Mouse (Mus musculus): Measurements from ENCODE around the gene Acsbg2. TPM values are rescaled to one million over a fixed set of nuclear protein-coding genes. Genes with fewer than 3 reads are reported as not detected.
A peak's percentile ranks its signal among the peaks of the same experiment; 100 is the strongest.

The Acsbg2 gene
- polyA plus RNA-seq, 1 experiment from 2014 or later, result not detected

GRCm38 (mm10) chr17:56822380-56822779 is 51.9 kb downstream of the Acsbg2 start:
- no peaks in the 10 kb centered on the region for H3K9me3 ChIP-seq (replicated peaks; ENCODE audit: control insufficient read depth, low read length, poor library complexity, severe bottlenecking)
- no peaks in the 10 kb centered on the region for H3K4me1 ChIP-seq (ENCODE audit: control insufficient read depth, insufficient read depth, low read length)
- no peak overlapping the region for H3K9ac ChIP-seq (ENCODE audit: low read depth, low read length)
- no peak overlapping the region for H3K4me2 ChIP-seq (ENCODE audit: low read length)
- H3K27ac ChIP-seq (ENCODE audit: low read length), result no peak overlapping the region
- H3K4me3 ChIP-seq (ENCODE audit: low read depth, low read length), result no peak overlapping the region
- no peak for ATAC-seq
- no peaks in the 10 kb centered on the region for H3K36me3 ChIP-seq (ENCODE audit: control insufficient read depth, insufficient read depth, low read length)
- no peaks in the 10 kb centered on the region for H3K27me3 ChIP-seq (ENCODE audit: control insufficient read depth, insufficient read depth, low read depth, low read length)
- WGBS, result 91% methylated on average over 2 of the region's 2 CpGs

GRCm38 (mm10) chr17:56819694-56820111 is 54.5 kb downstream of the Acsbg2 start:
- WGBS, result 71% methylated on average over 8 of the region's 8 CpGs
- H3K27ac ChIP-seq (ENCODE audit: low read length), result peak overlapping the region; percentile 62; the same call in 1 of the 2 replicates
- peaks cover 8% of the 10 kb centered on the region for H3K4me1 ChIP-seq (ENCODE audit: control insufficient read depth, insufficient read depth, low read length)
- peak; percentile 46 for ATAC-seq
- no peak overlapping the region for H3K4me3 ChIP-seq (ENCODE audit: low read depth, low read length)
- H3K27me3 ChIP-seq (ENCODE audit: control insufficient read depth, insufficient read depth, low read depth, low read length), result no peaks in the 10 kb centered on the region
- H3K36me3 ChIP-seq (ENCODE audit: control insufficient read depth, insufficient read depth, low read length), result no peaks in the 10 kb centered on the region
- no peaks in the 10 kb centered on the region for H3K9me3 ChIP-seq (replicated peaks; ENCODE audit: control insufficient read depth, low read length, poor library complexity, severe bottlenecking)
- H3K9ac ChIP-seq (ENCODE audit: low read depth, low read length), result no peak overlapping the region
- H3K4me2 ChIP-seq (ENCODE audit: low read length), result no peak overlapping the region

DNA sequence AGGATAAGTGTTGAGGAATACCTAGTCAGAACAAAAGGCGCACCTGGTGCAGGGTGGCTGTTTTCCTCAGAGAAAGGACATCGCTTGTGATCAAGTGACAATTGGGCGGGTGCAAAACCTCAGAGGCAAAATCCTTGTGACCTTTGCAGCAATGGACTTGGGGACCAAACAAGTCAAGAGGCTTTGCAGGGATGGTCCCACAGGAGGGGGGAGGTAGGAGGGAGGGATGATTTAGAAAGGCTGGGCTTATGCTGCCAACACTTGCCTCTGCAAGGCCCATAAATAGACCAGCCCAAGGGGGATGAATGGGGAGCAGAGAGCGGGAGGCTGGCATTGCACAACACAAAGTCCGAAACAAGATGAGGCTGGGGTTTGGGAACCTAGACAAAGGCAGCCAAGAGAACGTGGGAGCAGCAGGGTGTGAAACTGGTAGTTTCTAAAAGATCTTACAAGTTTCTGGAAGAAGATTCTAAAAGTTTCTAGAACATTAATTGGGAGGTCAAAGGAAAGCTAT is 55.2 kb downstream of the Acsbg2 start:
- H3K4me2 ChIP-seq (ENCODE audit: low read length), result no peak overlapping the region
- no peaks in the 10 kb centered on the region for H3K9me3 ChIP-seq (replicated peaks; ENCODE audit: control insufficient read depth, low read length, poor library complexity, severe bottlenecking)
- H3K9ac ChIP-seq (ENCODE audit: low read depth, low read length), result no peak overlapping the region
- no peak for ATAC-seq
- no peak overlapping the region for H3K4me3 ChIP-seq (ENCODE audit: low read depth, low read length)
- no peak overlapping the region for H3K27ac ChIP-seq (ENCODE audit: low read length)
- peaks cover 12% of the 10 kb centered on the region for H3K4me1 ChIP-seq (ENCODE audit: control insufficient read depth, insufficient read depth, low read length)
- no peaks in the 10 kb centered on the region for H3K27me3 ChIP-seq (ENCODE audit: control insufficient read depth, insufficient read depth, low read depth, low read length)
- WGBS, result 64% methylated on average over 6 of the region's 6 CpGs
- no peaks in the 10 kb centered on the region for H3K36me3 ChIP-seq (ENCODE audit: control insufficient read depth, insufficient read depth, low read length)

- peaks cover 18% of the 10 kb centered on the region for H3K4me1 ChIP-seq (ENCODE audit: control insufficient read depth, insufficient read depth, low read length)
- H3K4me3 ChIP-seq (ENCODE audit: low read depth, low read length), result no peak overlapping the region
- no peak overlapping the region for H3K27ac ChIP-seq (ENCODE audit: low read length)
- no peak overlapping the region for H3K9ac ChIP-seq (ENCODE audit: low read depth, low read length)
- H3K36me3 ChIP-seq (ENCODE audit: control insufficient read depth, insufficient read depth, low read length), result no peaks in the 10 kb centered on the region
- ATAC-seq, result no peak
- no peaks in the 10 kb centered on the region for H3K27me3 ChIP-seq (ENCODE audit: control insufficient read depth, insufficient read depth, low read depth, low read length)
- H3K4me2 ChIP-seq (ENCODE audit: low read length), result no peak overlapping the region
- H3K9me3 ChIP-seq (replicated peaks; ENCODE audit: control insufficient read depth, low read length, poor library complexity, severe bottlenecking), result no peaks in the 10 kb centered on the region
- WGBS, result 46% methylated on average over 11 of the region's 11 CpGs
Observed at GRCm38 (mm10) chr17:56818067-56818636, 56.1 kb downstream of the Acsbg2 start.

- H3K36me3 ChIP-seq (ENCODE audit: control insufficient read depth, insufficient read depth, low read length), result no peaks in the 10 kb centered on the region
- H3K4me2 ChIP-seq (ENCODE audit: low read length), result peak overlapping the region; percentile 45
- H3K4me3 ChIP-seq (ENCODE audit: low read depth, low read length), result no peak overlapping the region
- 44% methylated on average over 3 of the region's 3 CpGs for WGBS
- peaks cover 28% of the 10 kb centered on the region for H3K4me1 ChIP-seq (ENCODE audit: control insufficient read depth, insufficient read depth, low read length)
- ATAC-seq, result no peak; the same call in 1 of the 2 replicates
- H3K9me3 ChIP-seq (replicated peaks; ENCODE audit: control insufficient read depth, low read length, poor library complexity, severe bottlenecking), result no peaks in the 10 kb centered on the region
- H3K9ac ChIP-seq (ENCODE audit: low read depth, low read length), result 0 out of 2 replicates have a peak overlapping the region, but pooled peaks have one; percentile 53
- H3K27ac ChIP-seq (ENCODE audit: low read length), result peak overlapping the region; percentile 91
- H3K27me3 ChIP-seq (ENCODE audit: control insufficient read depth, insufficient read depth, low read depth, low read length), result no peaks in the 10 kb centered on the region
Observed at GRCm38 (mm10) chr17:56815057-56815345, 59.2 kb downstream of the Acsbg2 start.

DNA sequence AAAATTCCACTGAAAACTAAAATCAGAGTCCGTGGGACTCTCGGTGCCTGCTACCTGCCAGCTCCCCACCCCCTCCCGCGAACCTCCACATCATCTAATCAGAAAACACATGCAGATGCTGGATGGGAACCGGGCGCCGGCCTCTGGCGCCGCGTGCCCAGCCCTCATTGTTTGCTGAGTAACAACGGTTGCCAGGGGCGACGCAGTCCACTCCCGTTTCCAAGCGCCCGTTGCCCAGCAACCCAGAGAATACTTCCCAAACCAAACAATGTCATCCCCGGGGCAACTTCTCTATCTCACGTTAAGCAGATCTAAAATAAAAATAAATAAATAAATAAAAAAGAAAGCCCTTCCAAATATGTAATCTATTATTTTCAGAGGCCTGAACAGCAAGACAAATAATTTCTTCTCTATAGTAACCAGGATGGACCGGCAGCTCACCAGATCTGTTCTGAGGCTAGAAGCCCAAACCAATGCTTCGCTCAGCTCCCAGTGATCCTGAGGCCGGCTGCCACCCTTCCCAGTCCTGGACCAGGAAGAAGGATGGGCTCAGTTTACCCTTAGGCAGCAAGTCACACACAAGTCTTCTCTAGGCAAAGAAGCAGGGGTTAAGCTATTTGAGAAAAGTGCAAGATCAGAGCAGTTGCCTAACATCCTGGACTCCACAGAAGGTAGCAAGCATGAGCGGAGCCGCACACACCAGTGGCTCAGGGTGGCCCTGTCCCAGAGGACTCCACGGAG is 59.8 kb downstream of the Acsbg2 start:
- Histone ChIP-seq H3K4me1 (ENCODE audit: control insufficient read depth, insufficient read depth, low read length) (peaks cover 33% of the 10 kb centered on the region), H3K9ac (ENCODE audit: low read depth, low read length) (peak overlapping the region; percentile 53)

DNA sequence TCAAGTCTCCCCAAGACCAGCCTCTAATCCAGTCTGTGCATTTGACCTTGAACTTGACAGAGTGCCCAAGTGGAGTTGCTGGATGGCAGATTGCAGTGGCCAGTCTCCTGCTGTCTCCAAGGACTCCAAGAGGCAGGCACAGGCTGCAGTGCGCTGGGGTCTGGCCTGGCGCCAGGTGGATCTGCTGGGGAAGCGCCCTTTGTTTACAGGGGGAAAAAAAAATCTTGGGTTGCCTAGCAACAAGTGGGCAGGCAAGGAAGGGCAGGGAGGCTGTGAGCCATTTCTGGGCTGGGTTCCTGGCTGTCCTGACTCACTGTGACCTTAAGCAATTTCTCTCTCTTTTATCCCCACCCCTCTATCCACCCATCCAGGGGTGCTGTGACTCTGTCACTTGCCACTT is 64.0 kb downstream of the Acsbg2 start:
- Histone ChIP-seq H3K9me3 (replicated peaks; ENCODE audit: control insufficient read depth, low read length, poor library complexity, severe bottlenecking) (no peaks in the 10 kb centered on the region), H3K9ac (ENCODE audit: low read depth, low read length) (0 out of 2 replicates have a peak overlapping the region, but pooled peaks have one; percentile 15), H3K36me3 (ENCODE audit: control insufficient read depth, insufficient read depth, low read length) (no peaks in the 10 kb centered on the region), H3K27me3 (ENCODE audit: control insufficient read depth, insufficient read depth, low read depth, low read length) (no peaks in the 10 kb centered on the region), H3K4me3 (ENCODE audit: low read depth, low read length) (no peak overlapping the region), H3K4me2 (ENCODE audit: low read length) (no peak overlapping the region), H3K27ac (ENCODE audit: low read length) (peak overlapping the region; percentile 71), H3K4me1 (ENCODE audit: control insufficient read depth, insufficient read depth, low read length) (peaks cover 30% of the 10 kb centered on the region)
- peak; percentile 27 for ATAC-seq
- 9% methylated on average over 3 of the region's 3 CpGs for WGBS

More for the DNA sequence above, 59.8 kb downstream of the Acsbg2 start:
- H3K36me3 ChIP-seq (ENCODE audit: control insufficient read depth, insufficient read depth, low read length), result no peaks in the 10 kb centered on the region
- no peaks in the 10 kb centered on the region for H3K9me3 ChIP-seq (replicated peaks; ENCODE audit: control insufficient read depth, low read length, poor library complexity, severe bottlenecking)
- H3K4me2 ChIP-seq (ENCODE audit: low read length), result peak overlapping the region; percentile 45
- H3K4me3 ChIP-seq (ENCODE audit: low read depth, low read length), result no peak overlapping the region
- H3K27ac ChIP-seq (ENCODE audit: low read length), result peak overlapping the region; percentile 91
- 3% methylated on average over 24 of the region's 24 CpGs for WGBS
- ATAC-seq, result peak; percentile 85
- H3K27me3 ChIP-seq (ENCODE audit: control insufficient read depth, insufficient read depth, low read depth, low read length), result no peaks in the 10 kb centered on the region

- Histone ChIP-seq H3K27me3 (ENCODE audit: control insufficient read depth, insufficient read depth, low read depth, low read length) (no peaks in the 10 kb centered on the region), H3K27ac (ENCODE audit: low read length) (no peak overlapping the region), H3K36me3 (ENCODE audit: control insufficient read depth, insufficient read depth, low read length) (no peaks in the 10 kb centered on the region), H3K4me1 (ENCODE audit: control insufficient read depth, insufficient read depth, low read length) (peaks cover 15% of the 10 kb centered on the region), H3K4me3 (ENCODE audit: low read depth, low read length) (no peak overlapping the region), H3K9me3 (replicated peaks; ENCODE audit: control insufficient read depth, low read length, poor library complexity, severe bottlenecking) (no peaks in the 10 kb centered on the region), H3K9ac (ENCODE audit: low read depth, low read length) (no peak overlapping the region), H3K4me2 (ENCODE audit: low read length) (no peak overlapping the region)
- peak; percentile 86 for ATAC-seq
- 5% methylated on average over 9 of the region's 9 CpGs for WGBS
Observed at GRCm38 (mm10) chr17:56808518-56808917, 65.7 kb downstream of the Acsbg2 start.

DNA sequence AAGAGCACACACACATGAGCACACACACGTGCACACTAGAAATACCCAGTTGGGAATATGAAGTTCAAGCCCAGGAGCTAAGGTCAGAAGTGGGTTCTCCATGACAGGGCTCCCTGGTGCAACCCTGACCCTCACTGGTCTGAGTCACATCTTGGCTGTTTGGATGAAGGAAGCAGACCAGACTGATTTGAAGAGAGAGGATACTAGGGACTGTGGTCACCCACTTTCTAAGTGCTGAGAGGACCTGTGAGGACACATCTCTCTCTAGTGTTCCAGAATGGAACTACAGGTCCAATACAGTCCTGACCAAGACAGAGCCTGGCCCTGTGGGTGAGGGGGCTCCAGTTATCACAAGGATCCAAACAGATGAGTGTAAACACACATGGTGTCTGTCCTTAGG is 68.5 kb downstream of the Acsbg2 start:
- Histone ChIP-seq H3K9me3 (replicated peaks; ENCODE audit: control insufficient read depth, low read length, poor library complexity, severe bottlenecking) (no peaks in the 10 kb centered on the region), H3K27ac (ENCODE audit: low read length) (no peak overlapping the region), H3K27me3 (ENCODE audit: control insufficient read depth, insufficient read depth, low read depth, low read length) (no peaks in the 10 kb centered on the region), H3K36me3 (ENCODE audit: control insufficient read depth, insufficient read depth, low read length) (no peaks in the 10 kb centered on the region), H3K4me3 (ENCODE audit: low read depth, low read length) (no peak overlapping the region), H3K9ac (ENCODE audit: low read depth, low read length) (no peak overlapping the region), H3K4me1 (ENCODE audit: control insufficient read depth, insufficient read depth, low read length) (peaks cover 13% of the 10 kb centered on the region), H3K4me2 (ENCODE audit: low read length) (no peak overlapping the region)
- WGBS, result 94% methylated on average over 1 of the region's 1 CpGs
- ATAC-seq, result no peak

All from midbrain, embryonic 16.5 days (tissue).